Mouse (Mus musculus): ENCODE measurements around the gene Tgm2. TPM values are rescaled to one million over a fixed set of nuclear protein-coding genes. Genes with fewer than 3 reads are reported as not detected.
A peak's percentile ranks its signal among the peaks of the same experiment; 100 is the strongest.

The Tgm2 gene
- polyA plus RNA-seq, 2 experiments from 2014 or later, result 2.1 to 5.4 TPM

DNA sequence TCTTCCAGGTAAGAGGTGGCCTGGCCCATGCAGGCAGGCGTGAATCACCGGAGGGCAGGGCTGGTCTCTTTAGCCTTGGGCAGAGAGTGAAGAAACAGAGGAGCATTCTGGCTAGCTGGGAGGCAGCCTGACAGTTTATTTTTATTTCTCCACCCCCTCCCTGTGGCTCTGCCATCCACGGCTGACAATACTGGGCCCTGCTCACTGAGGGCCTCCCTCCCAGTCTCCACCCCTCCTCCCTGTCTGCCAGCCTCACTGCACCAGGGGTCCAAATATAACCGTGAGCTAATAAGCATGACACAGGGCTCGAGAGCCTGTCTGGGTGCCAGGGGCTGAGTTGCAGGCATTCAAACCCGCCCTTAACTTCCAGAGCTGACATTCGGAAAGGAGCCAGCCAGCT is 6.6 kb downstream of the Tgm2 start:
- ATAC-seq, result no peak

- ATAC-seq, result no peak
Measured at GRCm38 (mm10) chr2:158138778-158139177, 7.5 kb downstream of the Tgm2 start.

DNA sequence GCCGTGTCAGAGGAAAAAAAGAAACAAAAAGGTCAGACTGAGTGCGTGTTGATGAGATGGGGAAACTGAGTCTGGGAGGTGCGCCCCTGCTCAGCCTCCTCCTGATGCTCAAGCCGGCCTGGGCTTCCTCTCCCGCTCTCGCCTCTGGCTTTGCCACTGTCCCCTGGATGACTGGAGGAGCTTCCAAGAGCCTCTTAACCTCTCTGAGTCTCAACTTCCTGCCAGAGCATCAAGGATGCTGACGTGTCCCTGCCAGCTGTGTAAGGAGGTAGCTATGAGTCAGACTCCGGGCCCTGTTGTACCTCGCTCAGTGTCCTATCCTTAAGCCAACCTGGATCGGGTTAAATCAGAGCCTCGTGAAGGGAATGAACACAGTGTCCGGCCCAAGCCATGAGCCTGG is 8.5 kb downstream of the Tgm2 start:
- no peak for ATAC-seq

- no peak for ATAC-seq
Measured at GRCm38 (mm10) chr2:158136205-158136604, 10.0 kb downstream of the Tgm2 start.

DNA sequence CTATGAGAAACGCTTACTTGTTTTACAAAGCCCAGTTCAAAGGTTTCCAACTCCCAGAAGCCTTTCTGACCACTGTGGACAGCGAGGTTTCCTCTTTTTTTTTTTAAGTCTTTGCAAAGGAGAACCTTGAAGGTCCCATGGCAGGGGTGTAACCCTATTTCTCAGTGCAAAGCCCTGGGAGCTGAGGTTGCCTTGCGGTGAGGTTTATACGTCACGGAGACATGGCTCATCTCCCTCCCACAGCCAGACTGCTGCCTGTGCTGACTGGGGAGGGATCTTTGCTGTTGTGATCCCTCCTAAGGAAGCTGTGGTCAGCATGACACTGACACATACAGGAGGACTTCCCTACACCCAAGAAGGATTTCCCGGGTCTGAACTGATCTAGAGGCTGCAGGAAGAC is 13.2 kb downstream of the Tgm2 start:
- ATAC-seq, result peak; percentile 59

GRCm38 (mm10) chr2:158132320-158132719 is 13.9 kb downstream of the Tgm2 start:
- no peak for ATAC-seq

- no peak for ATAC-seq
Measured at GRCm38 (mm10) chr2:158131197-158131835, 14.9 kb downstream of the Tgm2 start.

DNA sequence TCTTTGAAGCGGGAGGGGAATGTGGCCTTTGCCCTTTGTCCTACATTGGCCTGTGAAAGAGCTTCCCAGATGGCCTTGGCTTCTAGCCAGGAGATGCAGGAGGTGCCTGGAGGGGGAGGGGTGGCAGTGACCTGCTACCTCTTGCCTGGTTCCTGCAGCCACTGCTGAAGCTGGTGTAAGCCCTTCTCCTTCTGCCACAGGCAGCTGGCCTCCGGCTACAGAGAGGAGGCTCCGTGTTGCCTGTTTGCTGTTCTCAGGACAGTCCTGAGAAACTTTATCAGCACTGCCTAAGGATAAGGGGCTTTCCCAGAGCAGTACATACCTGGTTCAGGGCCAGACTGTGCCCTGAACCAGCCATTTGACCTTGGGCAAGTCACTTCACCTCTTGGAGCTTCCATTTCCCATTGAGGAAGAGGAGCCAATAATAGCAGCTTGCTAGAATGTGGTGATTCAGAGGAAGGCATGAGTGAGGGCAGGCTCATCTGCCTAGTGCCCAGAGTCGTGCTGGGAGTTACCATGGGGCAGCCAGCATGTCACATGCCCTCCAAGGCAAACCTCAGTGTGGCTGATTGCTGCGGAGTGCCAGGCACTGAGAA is 15.7 kb downstream of the Tgm2 start:
- ATAC-seq, result no peak

DNA sequence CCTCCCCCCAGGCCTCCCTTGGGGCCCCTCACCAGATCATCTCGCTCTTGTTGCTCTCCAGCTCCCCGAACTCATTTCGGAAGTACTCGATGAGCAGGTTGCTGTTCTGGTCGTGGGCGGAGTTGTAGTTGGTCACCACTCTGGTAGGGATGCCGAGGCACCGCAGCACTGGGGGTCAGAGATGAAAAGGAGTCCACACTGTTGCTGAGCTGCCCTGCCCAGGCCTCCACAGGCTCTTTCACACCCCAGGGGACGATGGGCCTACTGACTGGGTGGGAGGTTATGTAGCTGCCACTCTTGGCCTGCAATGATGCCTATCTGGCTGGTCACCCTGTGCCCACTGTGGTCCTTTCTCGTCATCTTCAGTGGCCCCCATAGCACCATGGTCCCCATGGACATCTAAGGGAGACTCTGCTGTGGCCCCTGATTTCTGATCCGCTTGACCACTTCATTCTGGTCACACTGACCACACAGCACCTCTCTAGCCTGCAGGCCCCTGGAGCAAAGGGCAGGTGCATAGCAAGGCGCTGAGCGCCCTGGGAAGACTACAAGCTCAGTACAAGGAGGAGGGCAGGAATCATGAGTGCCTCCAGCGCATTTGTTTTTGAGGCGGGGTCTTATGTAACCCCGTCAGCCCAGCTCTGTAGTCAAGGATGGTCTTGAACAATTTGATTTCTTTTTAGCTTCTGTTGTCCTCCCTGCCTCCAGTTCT is 16.8 kb downstream of the Tgm2 start:
- ATAC-seq, result no peak

DNA sequence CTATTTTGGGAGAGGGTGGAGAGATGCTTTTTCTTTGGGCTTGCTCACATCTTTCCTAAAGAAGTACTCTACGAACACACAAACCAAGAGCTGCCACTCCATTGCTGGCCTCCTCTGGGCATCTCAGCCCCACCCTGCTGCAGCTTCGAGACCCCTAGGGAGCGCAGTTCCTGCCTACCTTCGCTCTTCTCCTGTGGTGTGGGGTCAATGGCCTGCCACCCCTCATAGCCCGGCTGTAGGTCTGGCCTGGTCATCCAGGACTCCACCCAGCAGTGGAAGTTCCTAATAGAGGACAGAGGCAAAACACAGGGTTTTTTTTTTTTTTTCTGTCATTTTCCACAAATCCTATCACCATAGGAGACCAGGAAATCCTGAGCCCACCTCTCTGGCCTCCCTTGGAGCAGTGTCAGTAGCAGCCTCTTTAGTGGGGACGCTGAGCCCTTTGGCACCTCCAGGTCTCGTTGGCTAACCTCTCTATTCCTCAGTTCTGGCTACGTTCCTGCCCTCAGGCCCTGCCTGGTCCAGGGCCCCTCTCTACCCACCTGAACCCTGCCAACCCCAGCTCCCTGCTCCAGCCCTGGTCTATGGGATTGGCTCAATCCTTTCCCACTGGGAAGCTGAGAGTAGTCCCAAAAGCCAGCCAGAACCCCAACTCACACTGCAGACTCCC is 17.6 kb downstream of the Tgm2 start:
- no peak for ATAC-seq

GRCm38 (mm10) chr2:158127872-158128271 is 18.4 kb downstream of the Tgm2 start:
- ATAC-seq, result no peak

DNA sequence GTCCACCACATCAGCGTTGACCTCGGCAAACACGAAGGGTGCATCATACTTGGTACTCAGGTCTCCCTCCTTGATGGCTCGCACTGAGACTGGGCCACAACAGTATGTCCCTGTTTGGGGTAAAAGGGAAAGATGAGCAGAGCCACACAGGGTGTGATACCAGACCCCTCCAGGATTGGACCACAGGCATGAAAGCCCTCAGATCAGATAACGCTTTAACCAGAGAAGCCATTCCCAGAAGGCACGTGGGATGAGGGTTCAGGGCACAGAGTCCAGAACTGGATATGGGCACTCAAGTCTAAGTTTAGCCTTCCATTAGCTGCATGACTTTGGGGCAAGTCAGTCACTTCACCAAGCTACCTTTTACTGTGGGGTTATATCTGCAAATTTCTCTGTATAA is 19.0 kb downstream of the Tgm2 start:
- no peak for ATAC-seq

- no peak for ATAC-seq
Measured at GRCm38 (mm10) chr2:158122814-158123213, 23.4 kb downstream of the Tgm2 start.

- no peak for ATAC-seq
Measured at GRCm38 (mm10) chr2:158121645-158122326, 24.4 kb downstream of the Tgm2 start.

DNA sequence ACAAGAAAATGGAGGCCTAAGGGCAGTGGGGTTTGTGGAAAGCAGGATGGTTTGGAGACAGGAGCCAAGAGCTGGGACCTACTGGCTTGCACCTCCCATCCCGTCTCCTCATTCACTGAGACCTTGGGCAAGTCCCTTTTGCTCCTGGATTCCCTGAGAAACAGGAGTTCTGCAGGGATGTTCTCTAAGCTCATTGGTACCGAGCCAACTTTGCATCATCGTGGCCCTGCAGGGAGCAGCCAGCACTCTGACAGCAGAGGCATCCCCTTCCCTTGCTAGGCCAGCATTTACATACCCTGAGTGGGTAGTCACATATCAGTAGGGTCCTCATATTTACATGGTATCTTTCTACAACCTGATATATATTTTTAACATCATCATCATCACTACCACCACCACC is 25.4 kb downstream of the Tgm2 start:
- no peak for ATAC-seq

DNA sequence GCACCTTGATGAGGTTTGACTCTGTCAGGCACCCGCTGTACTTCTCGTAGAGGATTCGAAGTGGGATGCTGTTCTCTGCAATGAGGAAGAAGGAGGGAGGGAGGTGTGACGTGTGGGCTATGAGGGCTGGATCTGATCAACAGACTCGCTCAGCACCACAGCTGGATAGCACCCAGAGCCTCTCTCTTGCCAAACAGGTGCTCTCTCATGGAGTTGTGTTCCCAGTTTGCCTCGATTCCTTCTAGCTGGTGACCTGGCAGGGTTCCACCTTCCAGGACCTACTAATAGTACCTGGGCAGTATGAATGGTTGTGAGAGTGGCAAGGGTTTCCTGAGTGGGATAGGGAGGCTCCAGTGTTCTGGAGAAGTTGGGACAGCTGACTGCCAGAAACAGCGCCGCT is 26.0 kb downstream of the Tgm2 start:
- no peak for ATAC-seq

GRCm38 (mm10) chr2:158119145-158119544 is 27.1 kb downstream of the Tgm2 start:
- no peak for ATAC-seq

- no peak for ATAC-seq
Measured at GRCm38 (mm10) chr2:158116653-158117052, 29.6 kb downstream of the Tgm2 start.

DNA sequence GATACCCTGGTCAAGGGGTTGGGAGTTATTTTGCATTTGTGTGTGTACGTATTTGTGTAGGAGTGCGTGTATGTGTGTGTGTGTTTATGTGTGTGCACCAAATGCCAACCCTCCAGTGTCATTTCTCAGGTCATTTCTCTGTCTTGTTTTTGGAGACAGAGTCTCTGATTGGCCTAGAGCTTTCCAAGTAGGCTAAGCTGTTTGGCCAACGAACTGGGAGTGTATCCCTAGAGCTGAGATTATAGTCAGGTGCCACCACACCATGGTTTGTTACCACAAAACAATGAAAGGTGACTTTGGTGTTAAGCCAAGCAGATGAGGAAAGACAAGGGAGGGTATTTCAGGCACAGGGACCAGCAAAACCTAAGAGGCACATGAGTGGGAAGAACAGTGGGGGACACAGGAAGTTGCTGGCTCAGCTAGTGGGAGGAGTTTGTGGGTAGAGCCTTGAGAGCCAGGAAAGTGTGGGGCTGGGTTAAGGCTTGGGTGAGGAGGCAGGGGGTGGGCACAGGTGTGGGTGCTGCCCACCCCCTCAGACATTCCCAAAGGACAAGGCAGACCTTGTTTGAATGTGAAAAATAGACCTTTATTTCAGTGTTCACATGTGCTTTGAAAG is 30.3 kb downstream of the Tgm2 start:
- no peak for ATAC-seq

GRCm38 (mm10) chr2:158114931-158115330 is 31.3 kb downstream of the Tgm2 start:
- no peak for ATAC-seq

GRCm38 (mm10) chr2:158113591-158114257 is 32.5 kb downstream of the Tgm2 start:
- no peak for ATAC-seq

GRCm38 (mm10) chr2:158109516-158109915 is 36.7 kb downstream of the Tgm2 start:
- no peak for ATAC-seq

All from activated CD4-positive, CD25-positive, alpha-beta regulatory T cell, adult 4 months (primary cell).